Mouse (Mus musculus) kidney, embryonic 16.5 days (tissue): ENCODE measurements around the gene Gm13088. TPM values are rescaled to one million over a fixed set of nuclear protein-coding genes. Genes with fewer than 3 reads are reported as not detected.
"Not testable (repeated sequence)": the region's sequence is repeated elsewhere in the genome, so short reads cannot be mapped to it uniquely, and the experiment has no call there.

Source experiments
- ATAC-seq: fragments of 200-750 bp; cut with Nextera tagmentation; 2 replicates; pipeline ENCODE4 v1.8.0; 2017; ENCODE audit warnings: moderate TSS enrichment; ENCODE audit not compliant: low FRiP score, low TSS enrichment
- H3K27ac ChIP-seq: fragments of 300-500 bp; sonication (generic); 2 replicates; pipeline ENCODE4 v1.5.1; 2014; ENCODE audit warnings: low read length
- H3K27me3 ChIP-seq: fragments of 300-500 bp; sonication (generic); 2 replicates; pipeline ENCODE4 v1.6.1; 2014; ENCODE audit warnings: low read length, control low read depth, mixed read lengths; ENCODE audit not compliant: insufficient read depth
- H3K36me3 ChIP-seq: fragments of 300-500 bp; sonication (generic); 2 replicates; pipeline ENCODE4 v1.6.1; 2014; ENCODE audit warnings: low read length, control low read depth, mixed read lengths; ENCODE audit not compliant: insufficient read depth
- H3K4me1 ChIP-seq: fragments of 300-500 bp; sonication (generic); 2 replicates; pipeline ENCODE4 v1.6.1; 2014; ENCODE audit warnings: low read length, control low read depth, mixed read lengths; ENCODE audit not compliant: insufficient read depth
- H3K4me2 ChIP-seq: fragments of 300-500 bp; sonication (generic); replicated peaks from 2 replicates; pipeline ENCODE4 v1.6.1; 2014; ENCODE audit warnings: low read depth, low read length
- H3K4me3 ChIP-seq: fragments of 300-500 bp; sonication (generic); 2 replicates; pipeline ENCODE4 v1.5.1; 2014; ENCODE audit warnings: mild to moderate bottlenecking, low read length
- H3K9ac ChIP-seq: fragments of 300-500 bp; sonication (generic); replicated peaks from 2 replicates; pipeline ENCODE4 v1.6.1; 2014; ENCODE audit warnings: low read length
- H3K9me3 ChIP-seq: fragments of 300-500 bp; sonication (generic); 2 replicates; pipeline ENCODE4 v1.6.1; 2016; ENCODE audit warnings: low read length, control low read depth
- WGBS: fragments of 180-500 bp; shearing (Covaris S2); extraction: QIAGEN DNeasy Blood & Tissue Kit; methylation state at CpG from one replicate; pipeline ENCODE4 v1.1.7; 2014; 5-methylcytosine and 5-hydroxymethylcytosine counted together
- polyA plus RNA-seq: library from polyadenylated mRNA; unstranded; fragments of >200 nt; fragmentation: Nextera tagmentation; extraction: Ambion mirVana; gene quantifications from 2 replicates; pipeline ENCODE4 v1.2.1, GENCODE M21; 2015

The Gm13088 gene
- polyA plus RNA-seq, result not detected in 2 replicates

- H3K27ac ChIP-seq, H3K27me3 ChIP-seq, H3K4me3 ChIP-seq, H3K36me3 ChIP-seq, ATAC-seq, H3K4me2 ChIP-seq, H3K9ac ChIP-seq, H3K9me3 ChIP-seq, H3K4me1 ChIP-seq: not testable (repeated sequence)
These were observed at the start of gene Gm13088 for GRCm38 (mm10) chr4:143657146-143657545. Gene Gm13088 (minus strand): TSS chr4:143657246.

GRCm38 (mm10) chr4:143702611-143703010, 45.6 kb upstream of the Gm13088 start, which contains the start of gene Gm13089:
Gene Gm13089 (minus strand): TSS chr4:143702711.
- Histone ChIP-seq H3K4me2 (no peak within 1 kb of the TSS), H3K4me3 (no peak within 1 kb of the TSS), H3K9ac (no peak within 1 kb of the TSS), H3K4me1 (no peaks in the 10 kb centered on the region), H3K9me3 (peaks cover 15% of the 10 kb centered on the region; the same call in 1 of the 2 replicates), H3K27ac (no peak within 1 kb of the TSS), H3K27me3 (no peaks in the 10 kb centered on the region), H3K36me3 (no peaks in the 10 kb centered on the region)
- WGBS, result 80% methylated on average over 2 of the region's 2 CpGs
- ATAC-seq, result no peak

DNA sequence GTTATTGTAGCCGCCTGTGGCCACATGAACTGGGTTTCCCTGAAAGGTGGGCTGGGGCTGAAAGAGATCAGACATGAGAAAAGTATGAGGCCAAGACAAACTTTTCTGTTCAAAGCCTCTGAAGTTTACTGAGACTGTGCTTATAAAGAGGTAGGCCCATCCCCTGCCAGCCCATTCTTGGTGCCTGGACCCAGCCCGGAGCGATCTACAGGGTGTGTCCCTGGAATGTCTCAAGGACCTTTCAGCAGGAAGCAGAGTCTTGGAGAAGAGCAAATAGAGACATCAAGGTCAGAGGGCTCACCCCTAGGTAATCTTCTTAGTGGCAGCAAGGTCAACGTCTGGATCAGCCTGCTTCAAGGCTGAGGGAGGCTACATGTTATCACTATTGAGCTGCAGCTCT, 38.9 kb downstream of the Gm13088 start:
- WGBS, result 79% methylated on average over 4 of the region's 4 CpGs
- H3K4me3 ChIP-seq, H3K9me3 ChIP-seq, H3K27ac ChIP-seq, H3K36me3 ChIP-seq, H3K9ac ChIP-seq, H3K27me3 ChIP-seq, H3K4me1 ChIP-seq, ATAC-seq, H3K4me2 ChIP-seq: not testable (repeated sequence)

DNA sequence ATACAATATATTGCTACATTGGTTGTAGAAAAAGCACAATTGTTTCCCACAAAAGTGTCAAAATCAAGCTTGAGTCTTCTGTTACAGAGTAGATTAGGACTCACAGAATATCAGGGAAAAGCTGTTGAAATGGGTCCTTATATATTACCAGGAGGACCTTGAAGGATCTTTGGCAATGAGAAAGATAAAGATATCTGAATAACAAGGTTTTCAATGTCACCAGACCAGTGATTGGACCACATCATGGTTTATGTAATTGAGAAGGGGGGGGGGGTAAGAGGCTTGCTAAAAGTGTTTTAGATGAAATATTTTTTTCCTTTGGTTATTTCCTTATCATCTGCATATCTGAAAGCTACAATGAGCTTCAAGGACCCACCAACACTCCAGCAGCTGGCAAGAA, 42.3 kb downstream of the Gm13088 start, which contains the start of gene Gm13083:
Gm13083 (plus strand) TSS at position 301 of the 400 bp plus-strand sequence.
- not testable (repeated sequence) for H3K27me3 ChIP-seq, H3K9me3 ChIP-seq, H3K4me2 ChIP-seq, ATAC-seq, H3K27ac ChIP-seq, H3K4me3 ChIP-seq, H3K4me1 ChIP-seq, H3K9ac ChIP-seq, H3K36me3 ChIP-seq

DNA sequence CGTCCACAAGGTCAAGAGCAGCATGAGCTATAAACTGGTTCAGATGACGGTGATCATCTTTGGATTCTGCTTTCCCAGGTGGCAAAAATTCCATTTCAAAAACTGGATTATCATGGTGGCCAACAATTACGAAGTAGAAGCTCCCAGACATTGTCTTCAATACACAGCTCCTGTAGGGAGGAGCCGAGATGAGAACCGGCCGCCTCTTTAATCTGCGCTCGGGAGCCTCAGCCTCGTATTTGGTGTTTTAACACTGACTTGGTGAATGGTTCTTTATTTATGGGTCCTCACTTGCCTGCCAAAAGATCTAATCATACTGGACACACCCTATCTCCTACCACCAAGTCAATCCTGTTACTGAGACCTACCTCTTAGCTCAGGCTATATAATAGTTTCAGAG, 45.1 kb downstream of the Gm13088 start:
- H3K9me3 ChIP-seq, H3K27me3 ChIP-seq, H3K9ac ChIP-seq, H3K4me3 ChIP-seq, H3K4me2 ChIP-seq, ATAC-seq, H3K36me3 ChIP-seq, H3K4me1 ChIP-seq, H3K27ac ChIP-seq: not testable (repeated sequence)
- 87% methylated on average over 9 of the region's 9 CpGs for WGBS

Other genes with a start within 250 kb of the Gm13088 start
- gene Pramef8, start 244.8 kb downstream of the Gm13088 start, polyA plus RNA-seq, result 21.5 and 23.4 TPM in 2 replicates
- gene Oog4, start 206.9 kb downstream of the Gm13088 start, polyA plus RNA-seq, result not detected in 2 replicates
- gene Gm13043, start 145.9 kb downstream of the Gm13088 start, polyA plus RNA-seq, result not detected in 2 replicates
- not detected in 2 replicates for gene Gm13040, start 121.3 kb downstream of the Gm13088 start, polyA plus RNA-seq
- gene BC080695, start 105.5 kb downstream of the Gm13088 start, polyA plus RNA-seq, result not detected in 2 replicates
- gene Gm13057, start 105.5 kb downstream of the Gm13088 start, polyA plus RNA-seq, result not detected in 2 replicates
- not detected in 2 replicates for gene Gm13083, start 42.2 kb downstream of the Gm13088 start, polyA plus RNA-seq
- not detected in 2 replicates for gene Gm13089, start 45.5 kb upstream of the Gm13088 start, polyA plus RNA-seq
- gene Gm13078, start 62.2 kb upstream of the Gm13088 start, polyA plus RNA-seq, result not detected in 2 replicates
- gene Gm13023, start 132.1 kb upstream of the Gm13088 start, polyA plus RNA-seq, result not detected in 2 replicates
- not detected in 2 replicates for gene Gm13084, start 158.8 kb upstream of the Gm13088 start, polyA plus RNA-seq
- gene Gm13103, start 189.3 kb upstream of the Gm13088 start, polyA plus RNA-seq, result not detected in 2 replicates
- gene Pramef6, start 243.1 kb upstream of the Gm13088 start, polyA plus RNA-seq, result not detected in 2 replicates